Mouse (Mus musculus) midbrain, embryonic 13.5 days (tissue): ENCODE measurements around the gene Crybg3. TPM values are rescaled to one million over a fixed set of nuclear protein-coding genes. Genes with fewer than 3 reads are reported as not detected.

Experiments
- ATAC-seq: fragments of 200-750 bp; cut with Nextera tagmentation; 2 replicates; pipeline ENCODE4 v1.8.0; 2017; ENCODE audit warnings: mild to moderate bottlenecking, moderate TSS enrichment, moderate library complexity
- H3K27ac ChIP-seq: fragments of 300-500 bp; sonication (generic); 2 replicates; pipeline ENCODE4 v1.5.1; 2015; ENCODE audit warnings: inconsistent platforms, mild to moderate bottlenecking, moderate library complexity
- H3K27me3 ChIP-seq: fragments of 300-500 bp; sonication (generic); 2 replicates; pipeline ENCODE4 v1.6.1; 2015; ENCODE audit warnings: mild to moderate bottlenecking, inconsistent platforms
- H3K36me3 ChIP-seq: fragments of 300-500 bp; sonication (generic); 2 replicates; pipeline ENCODE4 v1.6.1; 2015; ENCODE audit warnings: mild to moderate bottlenecking, inconsistent platforms
- H3K4me1 ChIP-seq: fragments of 300-500 bp; sonication (generic); replicated peaks from 2 replicates; pipeline ENCODE4 v1.6.1; 2015; ENCODE audit warnings: inconsistent platforms
- H3K4me2 ChIP-seq: fragments of 300-500 bp; sonication (generic); replicated peaks from 2 replicates; pipeline ENCODE4 v1.6.1; 2015; ENCODE audit warnings: moderate library complexity, mild to moderate bottlenecking, inconsistent platforms
- H3K4me3 ChIP-seq: fragments of 300-500 bp; sonication (generic); replicated peaks from 2 replicates; pipeline ENCODE4 v1.5.1; 2015; ENCODE audit warnings: mild to moderate bottlenecking, inconsistent platforms
- H3K9ac ChIP-seq: fragments of 300-500 bp; sonication (generic); replicated peaks from 2 replicates; pipeline ENCODE4 v1.6.1; 2015; ENCODE audit warnings: mild to moderate bottlenecking, inconsistent platforms
- H3K9me3 ChIP-seq: fragments of 300-500 bp; sonication (generic); 2 replicates; pipeline ENCODE4 v1.6.1; 2016; ENCODE audit warnings: mild to moderate bottlenecking, inconsistent platforms
- WGBS: fragments of 180-500 bp; shearing (Covaris S2); methylation state at CpG from one replicate; pipeline ENCODE4 v1.1.7; 2015; 5-methylcytosine and 5-hydroxymethylcytosine counted together
- polyA plus RNA-seq: library from polyadenylated mRNA; unstranded; fragments of >200 nt; fragmentation: Nextera tagmentation; extraction: Ambion mirVana; gene quantifications from 2 replicates; pipeline ENCODE4 v1.2.1, GENCODE M21; 2015

Crybg3 gene
- polyA plus RNA-seq, 1 experiment from 2014 or later: 2.1 TPM

DNA sequence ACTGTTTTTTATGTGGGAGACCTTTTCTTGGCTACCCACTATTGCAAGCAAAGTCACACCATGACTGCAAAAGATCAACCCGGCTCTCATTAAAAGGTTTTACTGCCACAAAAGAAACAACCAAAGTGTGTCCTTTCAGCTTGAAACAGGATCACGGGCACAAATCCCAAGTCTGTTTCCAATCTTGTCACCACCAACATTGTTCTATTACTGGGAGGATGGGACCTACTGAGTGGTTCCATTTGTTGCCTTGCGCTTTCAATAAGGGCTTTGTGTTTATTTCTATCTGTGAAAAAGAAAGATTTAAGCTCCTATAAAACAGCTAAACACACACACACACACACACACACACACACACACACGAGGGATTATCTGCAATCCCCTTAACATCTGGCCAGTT is 1.8 kb downstream of the Crybg3 start:
- Histone ChIP-seq H3K9ac (no peak overlapping the region), H3K27ac (no peak overlapping the region), H3K4me3 (peak overlapping the region; percentile 65; the same call in 1 of the 2 replicates), H3K9me3 (no peaks in the 10 kb centered on the region), H3K36me3 (no peaks in the 10 kb centered on the region), H3K4me1 (peaks cover 18% of the 10 kb centered on the region), H3K27me3 (peaks cover 9% of the 10 kb centered on the region), H3K4me2 (peak overlapping the region; percentile 85)
- WGBS: 10% methylated on average over 4 of the region's 4 CpGs
- ATAC-seq: no peak

DNA sequence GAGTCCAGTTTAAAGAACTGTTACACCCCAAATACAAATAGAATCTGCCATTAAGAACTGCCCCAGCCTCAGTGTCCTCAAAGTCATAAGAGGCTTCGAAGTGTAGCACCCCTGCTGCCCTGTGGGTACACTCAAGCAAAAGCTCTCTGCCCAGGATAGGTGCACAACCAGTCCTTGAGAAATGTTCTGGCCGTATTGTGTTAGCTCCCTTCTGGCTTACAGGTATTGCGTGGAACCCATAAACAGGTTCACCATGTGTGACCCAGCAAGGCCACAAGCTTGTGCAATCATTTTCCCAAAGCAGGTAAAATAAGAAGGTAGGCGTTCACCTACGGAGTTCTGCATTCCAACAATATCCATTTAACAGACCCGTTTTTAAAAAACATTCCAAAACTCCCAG is 3.5 kb downstream of the Crybg3 start:
- Histone ChIP-seq H3K4me2 (no peak overlapping the region), H3K4me1 (peaks cover 18% of the 10 kb centered on the region), H3K9ac (no peak overlapping the region), H3K27ac (no peak overlapping the region), H3K4me3 (no peak overlapping the region), H3K36me3 (no peaks in the 10 kb centered on the region), H3K27me3 (peaks cover 9% of the 10 kb centered on the region), H3K9me3 (no peaks in the 10 kb centered on the region)
- WGBS: 97% methylated on average over 6 of the region's 6 CpGs
- ATAC-seq: no peak

DNA sequence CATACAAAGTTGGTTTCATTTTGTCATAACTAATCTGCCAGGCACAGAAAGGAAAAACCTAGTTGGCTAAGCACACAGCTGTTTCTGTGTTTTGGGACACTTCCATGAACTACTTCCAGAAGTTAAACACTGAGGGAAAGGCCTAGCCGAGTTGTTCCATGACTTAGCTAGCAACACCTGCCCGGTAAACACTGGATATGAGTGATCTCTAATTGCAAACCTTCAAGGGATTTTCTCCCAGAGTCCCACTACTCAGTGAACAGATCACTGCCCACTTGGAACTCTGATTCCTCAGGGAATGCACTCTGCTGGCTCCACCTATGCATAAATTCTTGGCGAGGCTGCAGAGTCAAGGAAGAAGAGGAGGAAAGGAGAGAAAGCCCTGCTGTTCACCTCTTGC is 6.1 kb downstream of the Crybg3 start:
- no peak overlapping the region for H3K27ac ChIP-seq
- no peak for ATAC-seq
- 84% methylated on average over 3 of the region's 3 CpGs for WGBS

GRCm38 (mm10) chr16:59590790-59591189 is 10.0 kb downstream of the Crybg3 start:
- ATAC-seq: no peak
- no peaks in the 10 kb centered on the region for H3K4me1 ChIP-seq

More for the DNA sequence above, 6.1 kb downstream of the Crybg3 start:
- Histone ChIP-seq H3K4me3 (no peak overlapping the region), H3K4me2 (no peak overlapping the region), H3K27me3 (no peaks in the 10 kb centered on the region), H3K36me3 (no peaks in the 10 kb centered on the region), H3K9ac (no peak overlapping the region), H3K4me1 (peaks cover 6% of the 10 kb centered on the region), H3K9me3 (no peaks in the 10 kb centered on the region)

DNA sequence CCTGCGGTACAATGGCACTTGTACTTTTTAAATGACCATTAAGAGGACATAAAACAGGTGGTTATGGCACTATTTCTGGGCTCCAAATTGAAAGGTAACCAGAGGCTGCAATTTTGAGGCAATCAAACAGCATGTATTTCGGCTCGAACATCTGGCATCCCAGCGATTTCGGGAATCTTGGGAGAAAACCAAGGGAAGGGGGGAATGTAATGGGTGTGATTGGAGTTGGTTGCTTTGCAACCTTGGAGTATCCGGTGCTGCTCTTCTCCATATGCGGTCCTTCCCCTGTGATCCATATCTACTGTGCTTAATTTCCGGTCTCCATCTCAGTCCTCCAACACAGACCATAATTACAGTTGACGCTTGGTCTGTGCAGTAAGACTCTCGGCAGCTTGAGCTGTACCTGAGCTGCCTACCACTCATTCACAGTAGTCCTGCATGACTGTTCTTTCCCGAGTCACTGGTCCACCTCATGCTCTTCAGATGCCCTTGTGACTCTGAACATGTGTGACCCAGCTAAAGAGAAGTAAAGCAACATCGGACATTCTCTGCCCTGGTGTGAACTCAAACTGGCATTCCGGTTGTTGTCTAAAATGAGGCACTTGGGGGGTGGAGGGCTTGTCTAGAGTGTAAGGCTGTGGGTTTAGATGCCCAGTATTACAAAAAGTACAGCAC is 12.3 kb downstream of the Crybg3 start:
- no peak for ATAC-seq
- WGBS: 94% methylated on average over 13 of the region's 13 CpGs
- Histone ChIP-seq H3K9ac (no peak overlapping the region), H3K4me1 (no peaks in the 10 kb centered on the region), H3K27me3 (no peaks in the 10 kb centered on the region), H3K36me3 (no peaks in the 10 kb centered on the region), H3K4me2 (no peak overlapping the region), H3K9me3 (no peaks in the 10 kb centered on the region), H3K4me3 (no peak overlapping the region), H3K27ac (no peak overlapping the region)

More at GRCm38 (mm10) chr16:59590790-59591189, 10.0 kb downstream of the Crybg3 start:
- Histone ChIP-seq H3K27ac (no peak overlapping the region), H3K9ac (no peak overlapping the region), H3K4me2 (no peak overlapping the region), H3K4me3 (no peak overlapping the region), H3K9me3 (no peaks in the 10 kb centered on the region), H3K27me3 (no peaks in the 10 kb centered on the region), H3K36me3 (no peaks in the 10 kb centered on the region)
- whole genome bisulfite sequencing: 87% methylated on average over 6 of the region's 6 CpGs

DNA sequence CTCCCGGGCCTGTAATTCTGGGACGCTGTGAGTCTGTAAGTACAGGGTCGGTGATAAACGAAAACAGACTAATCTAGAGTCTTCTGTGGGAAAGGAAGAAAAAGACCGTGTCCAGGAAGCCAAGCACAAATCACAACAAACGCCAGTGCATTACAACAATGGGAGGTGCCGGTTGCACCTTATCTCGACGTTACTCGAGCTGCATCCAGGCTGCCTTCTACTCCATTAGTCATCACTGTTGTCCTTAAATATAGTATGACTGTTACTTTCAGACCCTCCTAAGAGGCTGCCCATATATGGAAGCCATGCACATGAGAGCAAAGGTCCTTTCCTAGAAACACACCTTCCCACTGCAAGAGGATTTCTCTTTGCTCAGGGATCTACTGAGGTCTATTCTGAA is 13.0 kb downstream of the Crybg3 start:
- Histone ChIP-seq H3K36me3 (no peaks in the 10 kb centered on the region), H3K4me2 (no peak overlapping the region), H3K9me3 (no peaks in the 10 kb centered on the region), H3K4me3 (no peak overlapping the region), H3K27me3 (no peaks in the 10 kb centered on the region), H3K27ac (no peak overlapping the region), H3K9ac (no peak overlapping the region), H3K4me1 (no peaks in the 10 kb centered on the region)
- no peak for ATAC-seq
- WGBS: 94% methylated on average over 10 of the region's 10 CpGs

- no peak overlapping the region for H3K4me2 ChIP-seq
- H3K27ac ChIP-seq: no peak overlapping the region
- H3K9ac ChIP-seq: no peak overlapping the region
- no peaks in the 10 kb centered on the region for H3K36me3 ChIP-seq
- H3K4me3 ChIP-seq: no peak overlapping the region
- no peaks in the 10 kb centered on the region for H3K27me3 ChIP-seq
- no peaks in the 10 kb centered on the region for H3K4me1 ChIP-seq
- WGBS: 92% methylated on average over 8 of the region's 8 CpGs
- ATAC-seq: 0 out of 2 replicates have a peak, but pooled peaks have one; percentile 27
- H3K9me3 ChIP-seq: no peaks in the 10 kb centered on the region
These were observed 13.9 kb downstream of the Crybg3 start for GRCm38 (mm10) chr16:59586911-59587310.

GRCm38 (mm10) chr16:59586276-59586675 is 14.5 kb downstream of the Crybg3 start:
- peak; percentile 48; the same call in 1 of the 2 replicates for ATAC-seq
- Histone ChIP-seq H3K27me3 (no peaks in the 10 kb centered on the region), H3K4me2 (no peak overlapping the region), H3K9me3 (no peaks in the 10 kb centered on the region), H3K27ac (no peak overlapping the region), H3K9ac (no peak overlapping the region), H3K4me3 (no peak overlapping the region), H3K4me1 (no peaks in the 10 kb centered on the region), H3K36me3 (no peaks in the 10 kb centered on the region)
- 73% methylated on average over 6 of the region's 6 CpGs for WGBS

DNA sequence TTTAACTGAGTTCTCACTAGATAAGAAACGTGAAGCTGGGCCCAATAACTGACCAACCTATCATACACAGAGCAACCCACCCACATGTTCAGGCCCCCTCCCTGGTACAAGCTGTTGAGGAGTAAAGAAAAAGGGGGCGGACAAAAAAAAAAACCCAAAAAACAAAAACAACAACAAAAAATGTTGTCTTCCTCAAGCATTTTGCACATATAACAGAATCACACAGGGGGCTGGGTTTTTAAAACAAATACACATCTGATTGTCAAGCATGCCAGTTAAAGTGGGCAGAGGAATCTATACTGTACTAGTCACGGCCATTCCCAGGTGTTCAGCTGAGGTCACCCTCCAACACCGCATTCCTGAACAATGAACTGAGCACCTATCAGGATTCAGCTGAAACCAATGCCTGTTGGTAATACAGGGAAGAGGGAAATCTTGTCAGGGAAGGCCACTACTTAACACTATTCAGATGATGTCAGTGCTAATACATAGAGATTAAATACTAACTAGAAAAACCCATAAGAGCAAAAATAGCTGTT is 15.0 kb downstream of the Crybg3 start:
- ATAC-seq: no peak
- Histone ChIP-seq H3K4me1 (no peaks in the 10 kb centered on the region), H3K27me3 (no peaks in the 10 kb centered on the region), H3K4me3 (no peak overlapping the region), H3K9ac (no peak overlapping the region), H3K36me3 (no peaks in the 10 kb centered on the region), H3K4me2 (no peak overlapping the region), H3K27ac (no peak overlapping the region), H3K9me3 (no peaks in the 10 kb centered on the region)
- 89% methylated on average over 4 of the region's 4 CpGs for WGBS

GRCm38 (mm10) chr16:59583515-59583914 is 17.3 kb downstream of the Crybg3 start:
- H3K4me3 ChIP-seq: no peak overlapping the region
- no peaks in the 10 kb centered on the region for H3K4me1 ChIP-seq
- H3K9me3 ChIP-seq: no peaks in the 10 kb centered on the region
- H3K36me3 ChIP-seq: no peaks in the 10 kb centered on the region
- no peaks in the 10 kb centered on the region for H3K27me3 ChIP-seq
- no peak overlapping the region for H3K4me2 ChIP-seq
- WGBS: 85% methylated on average over 5 of the region's 5 CpGs
- H3K9ac ChIP-seq: no peak overlapping the region
- H3K27ac ChIP-seq: no peak overlapping the region
- ATAC-seq: no peak

DNA sequence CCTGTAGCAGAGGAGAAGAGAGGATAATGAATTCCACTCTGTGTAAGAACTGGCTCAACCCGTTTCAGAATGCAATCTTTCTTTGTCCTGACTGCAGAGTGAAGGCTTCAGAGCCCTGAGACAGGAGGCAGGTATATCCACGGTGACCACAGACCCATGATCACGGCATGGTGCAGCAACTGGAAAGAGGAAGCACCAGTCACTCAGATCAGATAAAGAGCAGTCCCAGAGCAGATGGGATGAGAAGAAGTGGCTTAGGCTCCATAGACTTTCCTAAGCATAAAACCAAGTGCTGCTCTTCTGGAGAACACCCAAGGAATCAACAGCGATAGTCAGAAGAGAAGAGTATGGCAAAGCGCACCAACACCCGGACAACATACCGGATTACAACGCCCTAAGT is 21.5 kb downstream of the Crybg3 start:
- H3K4me1 ChIP-seq: no peaks in the 10 kb centered on the region
- H3K27me3 ChIP-seq: no peaks in the 10 kb centered on the region
- WGBS: 88% methylated on average over 8 of the region's 8 CpGs
- no peak overlapping the region for H3K9ac ChIP-seq
- H3K4me3 ChIP-seq: no peak overlapping the region
- no peak overlapping the region for H3K4me2 ChIP-seq
- no peaks in the 10 kb centered on the region for H3K9me3 ChIP-seq
- H3K36me3 ChIP-seq: no peaks in the 10 kb centered on the region
- ATAC-seq: no peak
- no peak overlapping the region for H3K27ac ChIP-seq

DNA sequence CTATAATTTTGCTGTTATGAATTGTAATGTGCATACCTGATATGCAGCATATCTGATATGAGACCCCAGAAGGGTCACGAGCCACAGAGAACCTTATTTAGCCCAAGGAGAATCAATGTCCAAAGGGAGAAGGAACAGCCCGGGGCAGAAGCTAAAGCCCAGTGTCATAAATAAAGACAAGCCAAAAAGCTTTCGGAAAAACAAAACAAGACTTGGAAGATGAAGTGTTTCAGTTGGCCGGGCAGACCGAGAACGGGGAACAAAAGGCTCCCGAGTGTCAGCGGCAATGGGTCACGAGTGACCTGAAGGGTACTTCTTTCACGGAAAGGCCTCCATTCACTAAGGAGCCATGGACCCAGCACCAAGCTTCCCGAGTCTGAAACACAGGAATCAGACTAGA is 26.8 kb downstream of the Crybg3 start:
- H3K4me1 ChIP-seq: no peaks in the 10 kb centered on the region
- H3K36me3 ChIP-seq: no peaks in the 10 kb centered on the region
- H3K9me3 ChIP-seq: no peaks in the 10 kb centered on the region
- no peak overlapping the region for H3K27ac ChIP-seq
- no peak overlapping the region for H3K9ac ChIP-seq
- no peak overlapping the region for H3K4me2 ChIP-seq
- H3K27me3 ChIP-seq: no peaks in the 10 kb centered on the region
- no peak for ATAC-seq
- no peak overlapping the region for H3K4me3 ChIP-seq
- WGBS: 77% methylated on average over 11 of the region's 11 CpGs

- no peaks in the 10 kb centered on the region for H3K4me1 ChIP-seq
- no peak overlapping the region for H3K4me2 ChIP-seq
- no peak overlapping the region for H3K9ac ChIP-seq
- WGBS: 92% methylated on average over 3 of the region's 3 CpGs
- no peak for ATAC-seq
- H3K4me3 ChIP-seq: no peak overlapping the region
- H3K36me3 ChIP-seq: no peaks in the 10 kb centered on the region
- H3K9me3 ChIP-seq: no peaks in the 10 kb centered on the region
- no peak overlapping the region for H3K27ac ChIP-seq
- no peaks in the 10 kb centered on the region for H3K27me3 ChIP-seq
These were observed 28.1 kb downstream of the Crybg3 start for GRCm38 (mm10) chr16:59572685-59573084.
